Mouse (Mus musculus) Patski (cell line): ENCODE results near the gene Zc3h12d. TPM values are rescaled to one million over a fixed set of nuclear protein-coding genes. Genes with fewer than 3 reads are reported as not detected.

Experiments used
- ATAC-seq: fragments of 100-300 bp; one replicate; pipeline ENCODE4 v1.8.0; 2021
- CTCF ChIA-PET: fragments of 350-600 bp; sonication (Branson Sonifier 250); formaldehyde crosslinking; loops from one replicate; lab custom pipeline; 2022; ENCODE audit warnings: inconsistent platforms; lab: Charles Lee
- POLR2A ChIA-PET: fragments of 350-600 bp; sonication (Branson Sonifier 250); formaldehyde crosslinking; loops from one replicate; lab custom pipeline; 2022; ENCODE audit warnings: antibody characterized with exemption, inconsistent platforms; lab: Charles Lee
- DNase-seq: peaks from one replicate; pipeline ENCODE4 v3.0.0-alpha.2; 2011; ENCODE audit warnings: low read depth, low spot score
- H3K27me3 ChIP-seq: fragments of 371-371 bp; one replicate; pipeline ENCODE4 v1.5.1; 2021
- CTCF ChIP-seq: fragments of 100-300 bp; IDR thresholded peaks from one replicate; pipeline ENCODE4 v1.5.1; 2021
- in situ Hi-C: fragments of 300-500 bp; cut with MboI; formaldehyde crosslinking; loops from 3 replicates; pipeline ENCODE4 v1.11.1; 2018; ENCODE audit warnings: low pct_unique_long_range_greater_than_20kb, mixed read lengths
- polyA plus RNA-seq: library from polyadenylated mRNA; unstranded; gene quantifications from one replicate; pipeline ENCODE4 v1.2.3, GENCODE M21; 2021

Zc3h12d gene
- not detected for polyA plus RNA-seq

- DNase-seq, result no peak
- in situ Hi-C loops, result no loop called here
- ChIA-PET CTCF (no interaction called here), POLR2A (no interaction called here)
- no peak for ATAC-seq
- TF ChIP-seq CTCF, result no peak
- H3K27me3 ChIP-seq, result no peaks in the 10 kb centered on the region
These were observed at the start of gene Zc3h12d for GRCm38 (mm10) chr10:7832171-7832676. Zc3h12d (plus strand) TSS chr10:7832470.

GRCm38 (mm10) chr10:7787319-7787718 is 45.0 kb upstream of the Zc3h12d start:
- DNase-seq, result no peak
- no peaks in the 10 kb centered on the region for H3K27me3 ChIP-seq
- CTCF ChIA-PET, result interaction anchor here (1.2 kb wide), 1 partner anchor 9 kb away, joined by 3 read pairs; no protein-coding TSS in a partner anchor
- in situ Hi-C loops, result loop anchor here (25.0 kb wide), 1 partner anchor 1975 kb away; the partner anchor contains the start of genes Fbxo5 and Mtrf1l
- no peak for ATAC-seq
- no peak for TF ChIP-seq CTCF
- POLR2A ChIA-PET, result no interaction called here

GRCm38 (mm10) chr10:7792254-7792750 is 40.0 kb upstream of the Zc3h12d start:
- in situ Hi-C loops, result loop anchor here (25.0 kb wide), 1 partner anchor 1980 kb away; the partner anchor contains the start of genes Fbxo5 and Mtrf1l
- ChIA-PET POLR2A (interaction anchor here (0.7 to 0.9 kb wide), 2 partner anchors 11 to 20 kb away, joined by 3 read pairs; no protein-coding TSS in a partner anchor), CTCF (interaction anchor here (0.7 kb wide), 1 partner anchor 16 kb away, joined by 3 read pairs; no protein-coding TSS in a partner anchor)
- ATAC-seq (peak; percentile 29), DNase-seq (no peak)
- TF ChIP-seq CTCF, result no peak
- H3K27me3 ChIP-seq, result no peaks in the 10 kb centered on the region

- in situ Hi-C loops, result loop anchor here (25.0 kb wide), 1 partner anchor 1981 kb away; the partner anchor contains the start of genes Fbxo5 and Mtrf1l
- TF ChIP-seq CTCF, result no peak
- DNase-seq (peak; percentile 24), ATAC-seq (peak; percentile 72)
- H3K27me3 ChIP-seq, result no peaks in the 10 kb centered on the region
- CTCF ChIA-PET, result interaction anchor here (0.7 to 0.8 kb wide), 2 partner anchors 9 to 17 kb away, joined by 3 read pairs; no protein-coding TSS in a partner anchor
- POLR2A ChIA-PET, result interaction anchor here (0.7 to 0.9 kb wide), 3 partner anchors 11 to 20 kb away, joined by 3 read pairs; no protein-coding TSS in a partner anchor
These were observed 39.4 kb upstream of the Zc3h12d start, which contains the start of the genes Ginm1 and Ppil4 for GRCm38 (mm10) chr10:7792751-7793385. Ginm1 (minus strand) TSS chr10:7792824. Ppil4 (plus strand) TSS chr10:7792891.

GRCm38 (mm10) chr10:7801258-7801657 is 31.0 kb upstream of the Zc3h12d start:
- no peaks in the 10 kb centered on the region for H3K27me3 ChIP-seq
- DNase-seq (no peak), ATAC-seq (no peak)
- ChIA-PET CTCF (no interaction called here), POLR2A (no interaction called here)
- in situ Hi-C loops, result loop anchor here (25.0 kb wide), 1 partner anchor 711 kb away; the partner anchor contains the start of gene Ust
- no peak for TF ChIP-seq CTCF

- no peak for TF ChIP-seq CTCF
- ChIA-PET CTCF (interaction anchor here (1.0 kb wide), 1 partner anchor 10 kb away, joined by 3 read pairs; the partner anchor contains the start of genes Ginm1 and Ppil4), POLR2A (no interaction called here)
- ATAC-seq (no peak), DNase-seq (no peak)
- no peaks in the 10 kb centered on the region for H3K27me3 ChIP-seq
- in situ Hi-C loops, result loop anchor here (25.0 kb wide), 1 partner anchor 710 kb away; the partner anchor contains the start of gene Ust
These were observed 29.6 kb upstream of the Zc3h12d start for GRCm38 (mm10) chr10:7802519-7803140.

GRCm38 (mm10) chr10:7809937-7810336 is 22.3 kb upstream of the Zc3h12d start:
- DNase-seq (peak; percentile 25), ATAC-seq (peak; percentile 67)
- no peaks in the 10 kb centered on the region for H3K27me3 ChIP-seq
- TF ChIP-seq CTCF, result peak; percentile 76
- CTCF ChIA-PET, result interaction anchor here (0.8 to 1.0 kb wide), 3 partner anchors 9 to 430 kb away, joined by 3 read pairs; no protein-coding TSS in a partner anchor
- in situ Hi-C loops, result loop anchor here (5.0 to 25.0 kb wide), 2 partner anchors 427 to 702 kb away; partner anchors contain the start of gene Ust
- POLR2A ChIA-PET, result no interaction called here

GRCm38 (mm10) chr10:7816476-7816875 is 15.8 kb upstream of the Zc3h12d start:
- H3K27me3 ChIP-seq, result no peaks in the 10 kb centered on the region
- TF ChIP-seq CTCF, result no peak
- in situ Hi-C loops, result loop anchor here (25.0 kb wide), 1 partner anchor 696 kb away; the partner anchor contains the start of gene Ust
- ChIA-PET POLR2A (no interaction called here), CTCF (interaction anchor here (1.4 kb wide), 1 partner anchor 18 kb away, joined by 4 read pairs; no protein-coding TSS in a partner anchor)
- ATAC-seq, result no peak
- no peak for DNase-seq

- DNase-seq (no peak), ATAC-seq (no peak)
- in situ Hi-C loops, result loop anchor here (25.0 kb wide), 1 partner anchor 694 kb away; the partner anchor contains the start of gene Ust
- POLR2A ChIA-PET, result no interaction called here
- H3K27me3 ChIP-seq, result no peaks in the 10 kb centered on the region
- CTCF ChIA-PET, result interaction anchor here (1.5 kb wide), 1 partner anchor 9 kb away, joined by 3 read pairs; no protein-coding TSS in a partner anchor
- TF ChIP-seq CTCF, result no peak
These were observed 13.6 kb upstream of the Zc3h12d start for GRCm38 (mm10) chr10:7818676-7819075.
